Comparison of ENCODE assay signal across 8 mouse cellular contexts in the genomic region with DNA sequence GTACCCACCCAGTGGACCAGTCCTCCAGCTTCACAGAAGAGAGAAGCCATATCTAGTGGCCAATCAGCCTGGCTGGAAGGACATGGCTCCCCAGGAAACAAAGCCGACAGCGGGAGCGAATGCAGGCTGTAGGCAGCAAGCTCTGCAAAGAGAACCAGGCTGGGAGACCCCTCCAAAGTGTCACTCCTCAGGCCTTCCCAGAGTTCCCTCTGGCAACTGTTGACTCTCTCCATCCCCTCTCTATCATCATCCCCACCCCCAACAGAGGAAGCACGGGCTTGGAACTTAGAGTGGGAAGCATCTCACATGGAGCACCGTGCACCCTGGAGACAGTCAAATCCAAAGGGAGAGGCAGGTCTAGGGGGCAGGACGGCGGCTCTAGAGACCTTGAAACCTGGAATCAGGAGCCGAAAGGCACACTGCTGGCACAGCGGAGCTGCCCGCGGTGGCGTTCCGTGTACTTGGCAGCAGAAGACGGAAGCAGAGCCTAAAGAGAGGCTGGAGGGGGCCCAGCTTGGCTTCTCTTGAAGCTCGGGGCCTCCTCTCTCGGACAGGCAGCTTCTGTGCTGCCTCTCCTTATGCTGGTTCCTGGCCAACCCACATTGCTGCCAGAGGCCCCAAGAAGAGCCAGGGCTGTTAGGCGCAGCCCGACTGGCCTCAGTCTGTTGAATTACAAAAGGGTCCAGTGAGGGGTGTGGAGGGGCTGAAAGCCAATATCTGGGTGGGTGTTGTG. TPM values are rescaled to one million over a fixed set of nuclear protein-coding genes. Genes with fewer than 3 reads are reported as not detected.
A peak's percentile ranks its signal among the peaks of the same experiment; 100 is the strongest.
DNase-seq lines count a peak whose midpoint lies in the region; ATAC-seq and TF ChIP-seq lines count a peak whose summit lies in the region.

No protein-coding gene starts in this region.

- no peak for TF ChIP-seq CTCF in E14TG2a.4 (conservative IDR thresholded peaks at IDR 0.05; ENCODE audit: low read length)
- no peak for TF ChIP-seq CTCF in hindbrain, postnatal 0 days (IDR thresholded peaks at IDR 0.05; ENCODE audit: low read depth)

- 0 out of 2 replicates have a peak, but pooled peaks cover 8% of the 10 kb centered on the region for H3K9me3 ChIP-seq in E14TG2a.4 (ENCODE audit: low read length)
- H3K9me3 ChIP-seq in hindbrain, postnatal 0 days (ENCODE audit: low read length), result no peaks in the 10 kb centered on the region
- no peaks in the 10 kb centered on the region for H3K9me3 ChIP-seq in liver, embryonic 16.5 days (replicated peaks; ENCODE audit: control insufficient read depth, low read length)

- peak overlapping the region; percentile 33 for H3K27ac ChIP-seq in hindbrain, postnatal 0 days
- H3K27ac ChIP-seq in liver, embryonic 16.5 days (ENCODE audit: low read length), result peak overlapping the region; percentile 84

- peak; percentile 89 for ATAC-seq in hindbrain, postnatal 0 days
- no peak for ATAC-seq in liver, embryonic 16.5 days (ENCODE audit: low read depth)
- no peak for ATAC-seq in inflammation-experienced regulatory T-cells, adult 6 months

- peak overlapping the region; percentile 65 for H3K4me3 ChIP-seq in E14TG2a.4 (replicated peaks; ENCODE audit: low read length)
- H3K4me3 ChIP-seq in hindbrain, postnatal 0 days (ENCODE audit: low read length), result no peak overlapping the region
- H3K4me3 ChIP-seq in liver, embryonic 16.5 days (ENCODE audit: low read depth, low read length), result no peak overlapping the region

- H3K9ac ChIP-seq in hindbrain, postnatal 0 days (replicated peaks; ENCODE audit: low read length), result no peak overlapping the region
- no peak overlapping the region for H3K9ac ChIP-seq in liver, embryonic 16.5 days (ENCODE audit: low read depth, low read length)

- peaks cover 17% of the 10 kb centered on the region for H3K4me1 ChIP-seq in E14TG2a.4 (replicated peaks; ENCODE audit: low read depth, low read length)
- H3K4me1 ChIP-seq in hindbrain, postnatal 0 days (ENCODE audit: insufficient read depth, low read length), result peaks cover 13% of the 10 kb centered on the region
- H3K4me1 ChIP-seq in liver, embryonic 16.5 days (ENCODE audit: control insufficient read depth, low read depth, low read length), result peaks cover 58% of the 10 kb centered on the region

- 0 out of 2 replicates have a peak overlapping the region, but pooled peaks have one; percentile 1 for H3K4me2 ChIP-seq in hindbrain, postnatal 0 days (ENCODE audit: low read depth, low read length)
- H3K4me2 ChIP-seq in liver, embryonic 16.5 days (ENCODE audit: low read depth, low read length), result no peak overlapping the region

- peaks cover 13% of the 10 kb centered on the region; the same call in 1 of the 2 replicates for H3K27me3 ChIP-seq in E14TG2a.4 (ENCODE audit: insufficient read depth, low read length)
- H3K27me3 ChIP-seq in hindbrain, postnatal 0 days (ENCODE audit: insufficient read depth, low read length), result no peaks in the 10 kb centered on the region
- no peaks in the 10 kb centered on the region for H3K27me3 ChIP-seq in liver, embryonic 16.5 days (ENCODE audit: control insufficient read depth, insufficient read depth, low read depth, low read length)

- H3K36me3 ChIP-seq in E14TG2a.4 (ENCODE audit: insufficient read depth, low read length), result no peaks in the 10 kb centered on the region
- no peaks in the 10 kb centered on the region for H3K36me3 ChIP-seq in hindbrain, postnatal 0 days (ENCODE audit: insufficient read depth, low read length)
- H3K36me3 ChIP-seq in liver, embryonic 16.5 days (ENCODE audit: control insufficient read depth, insufficient read depth), result no peaks in the 10 kb centered on the region

- peak; percentile 55 for DNase-seq in adrenal gland, postnatal 14 days
- peak; percentile 62 to 75 for DNase-seq in frontal cortex, postnatal 10 days (ENCODE audit: low spot score in 2 of 2)
- DNase-seq in hindbrain, postnatal 0 days (ENCODE audit: low spot score), result peak; percentile 90
- peak; percentile 23 for DNase-seq in skeletal muscle tissue, adult 2 months (ENCODE audit: low read depth, low spot score)
- no peak for DNase-seq in embryo, embryonic 11 days

- 42% methylated on average over 18 of the region's 18 CpGs for WGBS in hindbrain, postnatal 0 days
- WGBS in liver, embryonic 16.5 days (ENCODE audit: insufficient replicate concordance), result 71% methylated on average over 18 of the region's 18 CpGs

RNA-seq across cellular contexts. Expression of a gene that starts 41.3 kb away (rescaled TPM):
- 12.1 and 16.9 TPM in 2 replicates for total RNA-seq in adrenal gland, postnatal 14 days (2021)
- 63.4 and 65.0 TPM in 2 replicates for total RNA-seq in hindbrain, postnatal 0 days (2014; rRNA removed)
- 20.8 and 22.0 TPM in 2 replicates for polyA plus RNA-seq in hindbrain, postnatal 0 days (2015; fragmentation: Nextera tagmentation; extraction: Ambion mirVana)
- polyA plus RNA-seq in liver, embryonic 16.5 days (2015; fragmentation: Nextera tagmentation; extraction: Ambion mirVana), result 0.02 and 0.05 TPM in 2 replicates
- polyA plus RNA-seq in inflammation-experienced regulatory T-cells, adult 6 months (2017; shearing (Covaris generic)), result not detected

Comparison
In these comparisons a context has a peak if more than half of its experiments do, and no peak if none do; other contexts are left out.
1. RNA of a gene that starts 41.3 kb away (polyA plus RNA-seq): 20.8 to 22.0 TPM in hindbrain, postnatal 0 days; 0.02 to 0.05 TPM in liver, embryonic 16.5 days and not detected in inflammation-experienced regulatory T-cells, adult 6 months; every median in the first group is over 10 times any median in the second.